Mouse (Mus musculus): ENCODE data around the gene 4930544D05Rik. TPM values are rescaled to one million over a fixed set of nuclear protein-coding genes. Genes with fewer than 3 reads are reported as not detected.
A peak's percentile ranks its signal among the peaks of the same experiment; 100 is the strongest.

Gene 4930544D05Rik
- polyA plus RNA-seq, 1 experiment from 2014 or later: not detected

DNA sequence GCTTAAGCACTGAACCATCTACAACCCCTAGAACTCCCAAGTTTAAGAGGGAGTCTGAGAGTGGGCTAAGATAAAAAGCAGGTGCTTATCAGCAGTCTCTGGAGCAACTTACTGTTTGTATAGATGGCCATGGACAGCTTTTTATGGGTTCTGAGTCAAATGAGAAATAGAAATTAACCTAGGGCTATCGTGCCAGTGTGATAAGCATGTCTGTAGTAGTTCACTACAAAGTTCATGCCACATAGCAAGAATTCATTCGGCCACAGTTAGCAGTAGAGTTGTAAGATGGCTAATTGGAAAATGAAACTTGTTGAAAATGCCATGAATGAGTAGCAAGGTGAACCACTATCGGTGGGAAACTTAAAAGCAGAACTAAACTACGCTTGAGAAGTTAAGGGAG, 32.9 kb downstream of the 4930544D05Rik start:
- ATAC-seq (ENCODE audit: insufficient read depth, low FRiP score, low TSS enrichment) (no peak), DNase-seq (ENCODE audit: low spot score) (no peak)
- Histone ChIP-seq H3K27ac (ENCODE audit: low read depth, low read length) (no peak overlapping the region), H3K4me1 (ENCODE audit: control insufficient read depth, insufficient read depth, low read length) (peaks cover 28% of the 10 kb centered on the region), H3K9ac (ENCODE audit: low read length) (peak overlapping the region; percentile 79), H3K36me3 (ENCODE audit: control insufficient read depth, insufficient read depth, low read length) (peaks cover 22% of the 10 kb centered on the region), H3K27me3 (ENCODE audit: control insufficient read depth, insufficient read depth, low read length) (no peaks in the 10 kb centered on the region), H3K9me3 (ENCODE audit: control insufficient read depth, low read length) (no peaks in the 10 kb centered on the region), H3K4me3 (ENCODE audit: low read depth, low read length) (peak overlapping the region; percentile 78; the same call in 1 of the 2 replicates), H3K4me2 (ENCODE audit: low read depth) (peak overlapping the region; percentile 96)
- 91% methylated on average over 4 of the region's 4 CpGs for WGBS

DNA sequence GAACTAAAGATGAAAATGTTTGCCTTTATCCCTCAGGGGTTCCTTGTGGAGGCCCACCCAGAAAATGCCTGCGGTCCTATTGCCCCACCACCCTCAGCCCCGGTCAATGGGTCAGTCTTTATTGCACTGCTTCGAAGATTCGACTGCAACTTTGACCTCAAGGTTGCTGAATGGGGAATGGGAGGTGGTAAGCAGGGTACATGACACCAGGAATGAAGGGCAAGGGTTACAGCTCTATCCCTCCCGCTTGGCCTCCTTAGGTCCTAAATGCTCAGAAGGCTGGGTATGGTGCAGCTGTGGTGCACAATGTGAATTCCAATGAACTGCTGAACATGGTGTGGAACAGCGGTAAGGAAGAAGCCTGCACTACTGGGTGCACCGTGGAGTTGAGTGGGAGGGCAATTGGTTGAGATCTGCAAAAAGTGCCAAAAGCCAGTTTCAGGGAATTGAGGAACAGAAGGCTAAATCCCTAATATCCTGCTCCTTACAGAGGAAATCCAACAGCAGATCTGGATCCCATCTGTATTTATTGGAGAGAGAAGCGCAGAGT, 33.6 kb downstream of the 4930544D05Rik start:
- 83% methylated on average over 8 of the region's 8 CpGs for WGBS
- H3K27me3 ChIP-seq (ENCODE audit: control insufficient read depth, insufficient read depth, low read length): no peaks in the 10 kb centered on the region
- peaks cover 28% of the 10 kb centered on the region for H3K4me1 ChIP-seq (ENCODE audit: control insufficient read depth, insufficient read depth, low read length)
- no peak overlapping the region for H3K4me3 ChIP-seq (ENCODE audit: low read depth, low read length)
- H3K4me2 ChIP-seq (ENCODE audit: low read depth): 0 out of 2 replicates have a peak overlapping the region, but pooled peaks have one; percentile 1
- H3K9me3 ChIP-seq (ENCODE audit: control insufficient read depth, low read length): no peaks in the 10 kb centered on the region
- ATAC-seq (ENCODE audit: insufficient read depth, low FRiP score, low TSS enrichment): no peak
- DNase-seq (ENCODE audit: low spot score): no peak
- H3K9ac ChIP-seq (ENCODE audit: low read length): no peak overlapping the region; the same call in 1 of the 2 replicates
- H3K36me3 ChIP-seq (ENCODE audit: control insufficient read depth, insufficient read depth, low read length): peaks cover 21% of the 10 kb centered on the region
- H3K27ac ChIP-seq (ENCODE audit: low read depth, low read length): no peak overlapping the region

DNA sequence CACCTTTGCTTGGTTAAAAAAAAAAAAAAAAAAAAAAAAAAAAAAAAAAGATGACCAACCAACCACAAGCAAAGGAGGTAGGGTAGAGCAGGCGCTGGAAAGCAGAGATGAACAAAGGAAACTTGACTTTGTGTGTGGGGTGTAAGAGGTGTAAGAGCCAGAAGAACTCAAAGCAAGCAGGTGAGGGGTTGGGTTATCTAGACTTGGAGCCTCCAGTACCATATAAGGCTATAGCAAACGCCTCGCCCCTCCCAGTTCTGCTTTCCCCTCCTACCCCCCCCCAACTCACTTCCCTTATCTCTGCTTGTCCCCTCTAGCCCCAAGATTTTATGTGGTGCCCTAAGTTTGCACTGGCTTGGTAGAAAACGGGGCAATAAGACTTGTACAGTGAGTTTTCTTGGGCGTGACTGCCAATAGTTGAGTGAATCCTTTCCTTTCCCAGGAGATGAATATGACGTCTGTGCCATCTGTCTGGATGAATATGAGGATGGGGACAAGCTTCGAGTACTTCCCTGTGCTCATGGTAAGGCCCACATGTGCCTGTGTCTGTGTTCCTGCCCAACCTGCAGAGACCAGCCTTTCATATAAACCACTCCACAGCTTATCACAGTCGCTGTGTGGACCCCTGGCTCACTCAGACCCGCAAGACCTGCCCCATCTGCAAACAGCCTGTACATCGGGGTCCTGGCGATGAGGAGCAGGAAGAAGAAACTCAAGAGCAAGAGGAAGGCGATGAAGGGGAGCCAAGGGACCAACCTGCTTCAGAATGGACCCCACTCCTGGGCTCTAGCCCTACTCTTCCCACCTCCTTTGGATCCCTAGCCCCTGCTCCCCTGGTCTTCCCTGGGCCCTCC, 34.9 kb downstream of the 4930544D05Rik start:
- Histone ChIP-seq H3K9me3 (ENCODE audit: control insufficient read depth, low read length) (no peaks in the 10 kb centered on the region), H3K9ac (ENCODE audit: low read length) (no peak overlapping the region), H3K4me2 (ENCODE audit: low read depth) (no peak overlapping the region), H3K27ac (ENCODE audit: low read depth, low read length) (peak overlapping the region; percentile 39; the same call in 1 of the 2 replicates), H3K4me3 (ENCODE audit: low read depth, low read length) (no peak overlapping the region; the same call in 1 of the 2 replicates), H3K27me3 (ENCODE audit: control insufficient read depth, insufficient read depth, low read length) (no peaks in the 10 kb centered on the region), H3K36me3 (ENCODE audit: control insufficient read depth, insufficient read depth, low read length) (peaks cover 13% of the 10 kb centered on the region), H3K4me1 (ENCODE audit: control insufficient read depth, insufficient read depth, low read length) (peaks cover 28% of the 10 kb centered on the region)
- WGBS: 92% methylated on average over 12 of the region's 12 CpGs
- no peak for ATAC-seq (ENCODE audit: insufficient read depth, low FRiP score, low TSS enrichment)
- no peak for DNase-seq (ENCODE audit: low spot score)

GRCm38 (mm10) chr11:70651391-70651790, 35.7 kb downstream of the 4930544D05Rik start:
- DNase-seq (ENCODE audit: low spot score): no peak
- 87% methylated on average over 2 of the region's 2 CpGs for WGBS
- H3K4me1 ChIP-seq (ENCODE audit: control insufficient read depth, insufficient read depth, low read length): peaks cover 27% of the 10 kb centered on the region
- no peak overlapping the region for H3K27ac ChIP-seq (ENCODE audit: low read depth, low read length)
- peaks cover 13% of the 10 kb centered on the region for H3K36me3 ChIP-seq (ENCODE audit: control insufficient read depth, insufficient read depth, low read length)
- H3K4me2 ChIP-seq (ENCODE audit: low read depth): no peak overlapping the region
- H3K4me3 ChIP-seq (ENCODE audit: low read depth, low read length): no peak overlapping the region
- ATAC-seq (ENCODE audit: insufficient read depth, low FRiP score, low TSS enrichment): no peak
- H3K27me3 ChIP-seq (ENCODE audit: control insufficient read depth, insufficient read depth, low read length): no peaks in the 10 kb centered on the region
- H3K9me3 ChIP-seq (ENCODE audit: control insufficient read depth, low read length): no peaks in the 10 kb centered on the region
- H3K9ac ChIP-seq (ENCODE audit: low read length): no peak overlapping the region

DNA sequence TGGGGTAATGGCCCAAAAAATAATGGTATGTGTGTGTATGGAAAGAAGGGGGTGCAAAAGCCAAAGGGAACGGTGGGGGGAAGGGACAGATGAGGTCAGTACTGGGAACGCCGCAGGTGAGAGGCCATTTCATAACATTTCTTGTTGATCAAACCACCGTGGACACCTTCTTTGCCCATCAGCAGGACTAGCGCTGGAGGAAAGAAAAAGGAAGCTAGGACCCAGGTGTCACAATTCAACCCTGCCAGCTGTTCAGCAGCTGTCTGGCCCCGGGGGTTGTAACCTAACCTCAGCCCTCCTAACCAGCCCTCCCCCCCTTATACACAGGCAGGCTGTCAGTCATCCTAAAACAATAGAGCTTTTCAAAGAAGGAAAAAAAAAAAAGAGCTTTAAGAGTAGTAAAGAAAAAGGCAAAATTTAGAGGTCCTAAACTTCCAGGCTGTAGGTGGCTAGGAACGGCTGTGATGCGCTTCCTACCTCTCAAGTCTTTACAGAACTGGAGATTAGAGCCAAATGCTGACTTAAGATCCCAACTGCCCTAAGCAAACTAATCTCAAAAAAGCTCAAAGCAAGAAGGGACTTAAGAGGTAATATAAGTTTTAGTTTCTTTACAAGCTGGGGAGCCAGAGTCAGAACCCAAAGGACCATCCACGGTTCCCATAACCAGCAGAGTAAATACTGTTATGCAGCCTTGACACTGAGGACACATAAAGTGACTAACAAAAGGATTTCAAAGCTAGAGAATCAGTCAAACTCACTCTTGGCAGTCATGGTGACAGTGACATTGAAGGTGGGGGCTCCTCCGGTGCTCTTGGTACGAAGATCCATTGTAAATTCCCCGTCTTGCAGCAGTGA, 36.6 kb downstream of the 4930544D05Rik start:
- peak overlapping the region; percentile 98; the same call in 1 of the 2 replicates for H3K9ac ChIP-seq (ENCODE audit: low read length)
- WGBS: 70% methylated on average over 12 of the region's 12 CpGs
- H3K4me2 ChIP-seq (ENCODE audit: low read depth): peak overlapping the region; percentile 86
- no peak for ATAC-seq (ENCODE audit: insufficient read depth, low FRiP score, low TSS enrichment)
- peaks cover 33% of the 10 kb centered on the region for H3K4me1 ChIP-seq (ENCODE audit: control insufficient read depth, insufficient read depth, low read length)
- H3K27me3 ChIP-seq (ENCODE audit: control insufficient read depth, insufficient read depth, low read length): no peaks in the 10 kb centered on the region
- H3K4me3 ChIP-seq (ENCODE audit: low read depth, low read length): peak overlapping the region; percentile 100
- DNase-seq (ENCODE audit: low spot score): no peak
- no peaks in the 10 kb centered on the region for H3K9me3 ChIP-seq (ENCODE audit: control insufficient read depth, low read length)
- H3K36me3 ChIP-seq (ENCODE audit: control insufficient read depth, insufficient read depth, low read length): peaks cover 13% of the 10 kb centered on the region
- H3K27ac ChIP-seq (ENCODE audit: low read depth, low read length): no peak overlapping the region

DNA sequence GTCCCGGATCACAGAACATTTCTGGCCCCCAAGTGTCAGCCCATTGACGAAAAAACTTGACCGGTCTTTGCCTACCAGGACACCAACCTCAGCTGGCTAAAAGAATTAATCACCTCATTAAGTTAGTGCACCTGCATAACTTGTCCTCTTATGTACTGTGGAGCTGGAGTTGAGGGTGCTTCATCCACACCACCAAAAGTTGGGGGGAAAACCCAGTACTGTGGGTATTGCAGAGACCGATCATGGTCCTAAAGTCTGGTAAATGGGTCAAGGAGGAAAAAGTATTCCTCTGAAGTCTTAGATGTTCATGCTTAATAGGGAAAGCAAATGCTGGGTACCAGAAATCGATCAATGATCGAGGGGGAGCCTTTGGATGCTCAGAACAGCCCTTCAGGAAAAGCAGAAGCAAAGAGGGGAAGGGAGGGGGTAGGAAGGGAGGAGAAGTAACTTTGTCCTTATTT, 37.3 kb downstream of the 4930544D05Rik start:
- H3K9ac ChIP-seq (ENCODE audit: low read length): peak overlapping the region; percentile 98
- no peaks in the 10 kb centered on the region for H3K27me3 ChIP-seq (ENCODE audit: control insufficient read depth, insufficient read depth, low read length)
- H3K4me1 ChIP-seq (ENCODE audit: control insufficient read depth, insufficient read depth, low read length): peaks cover 30% of the 10 kb centered on the region
- no peaks in the 10 kb centered on the region for H3K9me3 ChIP-seq (ENCODE audit: control insufficient read depth, low read length)
- no peak for DNase-seq (ENCODE audit: low spot score)
- peak overlapping the region; percentile 86 for H3K4me2 ChIP-seq (ENCODE audit: low read depth)
- H3K4me3 ChIP-seq (ENCODE audit: low read depth, low read length): peak overlapping the region; percentile 100
- peaks cover 13% of the 10 kb centered on the region for H3K36me3 ChIP-seq (ENCODE audit: control insufficient read depth, insufficient read depth, low read length)
- no peak for ATAC-seq (ENCODE audit: insufficient read depth, low FRiP score, low TSS enrichment)
- WGBS: 66% methylated on average over 6 of the region's 6 CpGs
- H3K27ac ChIP-seq (ENCODE audit: low read depth, low read length): peak overlapping the region; percentile 97; the same call in 1 of the 2 replicates

GRCm38 (mm10) chr11:70653345-70654197, 37.9 kb downstream of the 4930544D05Rik start:
- peak; percentile 80 for DNase-seq (ENCODE audit: low spot score)
- Histone ChIP-seq H3K4me1 (ENCODE audit: control insufficient read depth, insufficient read depth, low read length) (peaks cover 24% of the 10 kb centered on the region), H3K4me3 (ENCODE audit: low read depth, low read length) (peak overlapping the region; percentile 100), H3K27me3 (ENCODE audit: control insufficient read depth, insufficient read depth, low read length) (no peaks in the 10 kb centered on the region), H3K36me3 (ENCODE audit: control insufficient read depth, insufficient read depth, low read length) (peaks cover 13% of the 10 kb centered on the region), H3K27ac (ENCODE audit: low read depth, low read length) (peak overlapping the region; percentile 97), H3K9ac (ENCODE audit: low read length) (peak overlapping the region; percentile 98), H3K9me3 (ENCODE audit: control insufficient read depth, low read length) (no peaks in the 10 kb centered on the region), H3K4me2 (ENCODE audit: low read depth) (peak overlapping the region; percentile 86)
- peak; percentile 60 for ATAC-seq (ENCODE audit: insufficient read depth, low FRiP score, low TSS enrichment)
- WGBS: 1% methylated on average over 45 of the region's 63 CpGs
